Mouse (Mus musculus) heart, adult 2 months (tissue): ENCODE data around the gene Zmynd8.

Experiments
- CTCF ChIP-seq: fragments of 200-600 bp; IDR thresholded peaks from 2 replicates; pipeline ENCODE4 v1.8.1; 2022; ENCODE audit warnings: antibody characterized with exemption, mild to moderate bottlenecking, moderate library complexity
- POLR2A ChIP-seq: fragments of 200-500 bp; IDR thresholded peaks from 2 replicates; pipeline ENCODE4 v1.6.1; 2011; ENCODE audit warnings: mild to moderate bottlenecking, low read depth, low read length, control low read depth; ENCODE audit not compliant: insufficient read depth

GRCm38 (mm10) chr2:165769375-165769948, 129.4 kb downstream of the Zmynd8 start:
- no peak for TF ChIP-seq CTCF
- TF ChIP-seq POLR2A = no peak
